Mouse (Mus musculus): ENCODE measurements at regions not wholly inside any gene's neighbourhood (a gene's known extent, or its start where the extent isn't known, plus 50 kb on each side); places are given as distances from the start of the nearest gene placed in this dataset.

DNA sequence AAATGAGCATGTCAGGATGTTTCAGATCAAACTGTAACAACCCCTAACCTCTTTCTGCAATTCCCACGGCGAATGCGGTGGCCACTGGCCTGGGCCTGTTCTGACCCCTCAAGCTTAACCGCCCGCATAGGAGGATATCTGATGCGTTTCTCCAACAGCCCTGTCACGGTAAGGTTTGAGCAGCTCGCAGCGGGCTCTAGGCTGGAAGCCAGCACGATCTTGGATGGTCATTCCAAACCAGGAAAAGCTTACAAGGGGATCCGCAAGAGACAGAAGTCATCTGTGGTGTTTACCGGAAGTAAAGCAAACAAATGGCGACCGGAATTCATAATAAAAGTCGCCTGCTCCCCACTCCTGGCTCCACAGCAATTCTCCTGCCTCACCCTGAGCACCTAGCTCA, 281.7 kb downstream of the Pdcd6ip start:
- ATAC-seq (ENCODE audit: poor library complexity, severe bottlenecking), result no peak

DNA sequence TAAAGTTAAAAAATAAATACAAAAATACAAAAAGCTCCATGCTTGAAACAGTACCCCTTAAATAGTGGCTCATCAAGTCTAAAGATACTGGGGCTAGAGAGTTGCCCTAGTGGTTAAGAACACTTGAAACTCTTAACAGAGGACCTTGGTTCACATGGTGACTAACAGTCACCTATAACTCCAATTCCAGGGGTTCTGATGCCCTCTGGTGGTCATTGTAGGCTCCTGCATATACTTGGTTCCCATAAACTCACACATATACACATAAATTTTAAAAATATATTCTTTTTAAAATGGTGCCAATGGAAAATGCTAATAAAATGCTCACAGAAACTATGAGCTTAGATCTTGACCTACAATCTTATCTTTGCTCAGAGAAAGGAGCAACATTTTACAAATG, 286.4 kb downstream of the Pdcd6ip start:
- ATAC-seq (ENCODE audit: poor library complexity, severe bottlenecking), result no peak

DNA sequence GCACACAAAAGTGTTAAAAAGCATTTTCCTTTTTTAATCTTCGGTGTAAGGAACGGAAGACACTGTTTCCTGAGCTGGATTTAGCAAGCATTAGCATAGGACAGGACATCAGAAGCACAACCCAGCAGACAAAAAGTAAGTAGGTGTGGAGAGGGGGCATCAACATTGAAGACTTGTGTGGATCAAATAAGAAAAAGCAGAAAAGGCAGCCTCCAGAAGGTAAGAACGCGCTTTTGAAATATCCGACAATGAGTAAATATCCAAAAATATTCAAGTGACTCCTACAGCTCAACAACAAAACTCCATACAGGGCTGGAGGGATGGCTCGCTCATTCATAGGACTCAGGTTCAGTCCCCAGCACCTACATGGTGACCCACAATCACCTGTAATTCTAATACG, 286.9 kb downstream of the Pdcd6ip start:
- no peak for ATAC-seq (ENCODE audit: poor library complexity, severe bottlenecking)

DNA sequence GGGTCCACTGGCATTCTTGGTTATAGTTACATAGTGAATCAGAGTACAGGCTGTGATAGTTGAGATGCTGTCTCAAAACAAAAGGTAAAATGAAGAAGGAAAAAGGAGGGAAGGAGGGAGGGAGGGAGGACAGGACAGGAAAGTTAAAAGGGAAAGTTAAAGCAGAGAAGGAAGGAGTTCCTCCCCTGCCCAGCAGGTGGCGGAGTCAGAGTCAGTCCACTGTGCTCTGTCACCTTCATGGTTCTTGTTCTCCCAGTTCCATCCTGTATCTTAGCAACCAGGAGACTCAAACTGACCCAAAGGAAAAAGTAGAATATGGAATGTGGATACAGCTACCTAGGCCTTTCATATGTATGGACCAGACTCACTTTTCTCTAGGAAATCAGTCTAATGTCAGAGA, 288.3 kb downstream of the Pdcd6ip start:
- ATAC-seq (ENCODE audit: poor library complexity, severe bottlenecking), result no peak

DNA sequence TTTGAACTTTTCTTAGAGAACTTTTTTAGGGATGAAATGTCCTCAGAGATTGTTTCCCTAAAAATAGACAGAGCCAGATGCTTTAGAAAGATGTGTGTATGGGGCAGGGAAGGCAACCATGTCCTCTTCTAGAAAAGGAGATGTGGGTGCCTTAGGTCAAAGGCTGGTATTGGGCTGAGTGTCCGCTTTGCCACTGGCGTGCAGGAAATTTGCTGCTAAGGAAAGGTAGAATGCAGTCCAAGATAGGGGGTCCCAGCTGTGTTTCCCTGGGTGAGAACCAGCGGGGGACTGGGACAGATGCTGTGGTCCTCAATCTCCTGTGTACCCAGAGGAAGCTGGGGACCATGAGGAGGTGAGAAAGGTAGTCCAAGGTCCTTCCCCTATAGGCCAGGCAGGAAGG, 291.0 kb downstream of the Pdcd6ip start:
- no peak for ATAC-seq (ENCODE audit: poor library complexity, severe bottlenecking)

DNA sequence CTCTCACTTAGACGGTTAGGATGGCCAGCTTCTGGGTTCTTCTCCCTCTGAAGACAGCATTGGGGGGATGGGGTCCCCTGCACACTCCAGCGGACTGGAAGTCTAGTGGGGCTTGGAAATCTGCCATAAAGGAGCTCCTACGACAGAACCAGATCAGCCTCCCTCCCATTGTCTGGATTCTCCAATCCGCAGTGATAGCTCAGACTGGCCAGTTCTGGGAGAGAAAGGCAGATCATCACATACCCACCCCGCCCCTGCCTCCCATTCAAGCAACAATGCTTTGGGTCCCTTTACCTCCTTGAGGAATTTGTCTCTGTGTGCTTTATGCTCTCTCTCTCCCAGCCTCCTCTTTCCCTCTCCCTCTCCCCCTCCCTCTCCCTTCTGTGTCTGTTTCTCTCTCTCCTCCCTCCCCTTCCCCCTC, 292.5 kb downstream of the Pdcd6ip start:
- ATAC-seq (ENCODE audit: poor library complexity, severe bottlenecking), result no peak

DNA sequence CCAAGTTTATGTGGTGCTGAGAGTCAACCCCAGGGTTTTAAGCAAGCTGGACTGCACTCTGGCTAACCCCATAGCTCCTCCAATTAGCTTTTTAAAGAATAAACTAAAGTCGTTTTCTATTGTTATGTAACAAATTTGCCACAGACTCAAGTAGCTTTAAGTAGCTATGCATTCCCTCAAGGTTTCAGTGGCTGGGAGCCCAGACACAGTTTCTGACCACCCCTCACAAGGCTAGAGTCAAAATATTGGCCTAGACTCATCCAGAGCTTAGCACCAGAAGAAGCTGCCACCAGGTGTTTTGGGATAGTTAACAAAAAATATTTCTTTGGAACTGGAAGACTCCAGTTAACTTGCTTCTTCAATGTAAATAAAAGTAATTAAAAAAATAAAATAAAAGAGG, 293.4 kb downstream of the Pdcd6ip start:
- ATAC-seq (ENCODE audit: poor library complexity, severe bottlenecking), result no peak

DNA sequence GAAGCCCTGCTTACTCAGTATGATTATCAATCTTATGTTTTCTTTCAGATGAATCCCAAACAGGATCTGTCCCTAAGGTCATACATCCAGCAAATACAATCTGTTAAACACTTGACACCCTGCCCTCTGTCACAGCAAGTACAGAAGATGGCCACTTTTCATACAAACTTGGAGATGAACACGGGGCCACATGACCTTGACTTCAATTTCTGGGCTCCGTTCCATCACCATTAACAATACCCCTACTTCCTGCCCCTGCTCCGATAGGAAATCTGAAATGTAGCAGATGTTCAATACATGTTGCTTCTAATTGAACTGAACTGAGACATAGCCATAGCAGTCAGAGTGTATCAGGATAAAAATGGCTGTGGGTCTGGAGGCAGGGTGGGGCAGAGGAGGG, 294.2 kb downstream of the Pdcd6ip start:
- no peak for ATAC-seq (ENCODE audit: poor library complexity, severe bottlenecking)

DNA sequence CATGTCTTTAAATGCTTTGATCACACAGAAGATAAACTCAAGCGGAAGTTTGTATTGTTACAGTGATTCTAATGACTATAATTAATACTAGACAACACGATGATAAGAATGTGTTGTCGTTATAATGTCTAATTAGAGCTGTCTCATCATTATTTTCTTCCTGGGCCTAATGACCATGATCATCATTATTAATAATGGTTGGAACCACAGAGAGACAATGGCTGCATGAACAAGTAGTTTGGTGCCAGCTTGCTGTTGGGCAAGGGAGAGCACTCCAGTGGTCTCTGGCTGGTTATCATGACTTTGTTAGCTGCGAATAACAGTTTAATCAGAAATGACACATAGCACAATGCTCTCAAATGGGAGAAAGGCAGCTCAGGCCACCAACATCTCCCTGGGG, 296.4 kb downstream of the Pdcd6ip start:
- no peak for ATAC-seq (ENCODE audit: poor library complexity, severe bottlenecking)

DNA sequence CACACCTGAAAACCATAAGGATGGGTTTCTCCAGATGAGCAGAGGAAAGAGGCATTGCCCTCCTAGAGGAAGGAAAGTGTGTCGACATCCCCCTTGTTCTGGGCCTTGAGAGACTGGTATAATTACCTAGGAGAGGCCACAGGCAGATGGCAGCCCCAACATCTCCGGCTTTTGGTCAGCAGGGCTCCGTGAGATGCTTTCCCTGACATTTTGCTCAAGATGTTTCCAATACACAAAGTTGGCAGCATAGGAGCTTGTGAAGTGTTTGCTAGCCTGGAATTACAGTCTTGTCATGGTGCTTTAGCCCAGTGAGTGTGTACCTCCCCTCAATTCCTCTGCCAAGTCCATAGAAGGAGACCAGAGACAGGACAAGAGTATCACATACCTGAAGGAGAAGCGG, 299.5 kb downstream of the Pdcd6ip start:
- ATAC-seq (ENCODE audit: poor library complexity, severe bottlenecking), result no peak

DNA sequence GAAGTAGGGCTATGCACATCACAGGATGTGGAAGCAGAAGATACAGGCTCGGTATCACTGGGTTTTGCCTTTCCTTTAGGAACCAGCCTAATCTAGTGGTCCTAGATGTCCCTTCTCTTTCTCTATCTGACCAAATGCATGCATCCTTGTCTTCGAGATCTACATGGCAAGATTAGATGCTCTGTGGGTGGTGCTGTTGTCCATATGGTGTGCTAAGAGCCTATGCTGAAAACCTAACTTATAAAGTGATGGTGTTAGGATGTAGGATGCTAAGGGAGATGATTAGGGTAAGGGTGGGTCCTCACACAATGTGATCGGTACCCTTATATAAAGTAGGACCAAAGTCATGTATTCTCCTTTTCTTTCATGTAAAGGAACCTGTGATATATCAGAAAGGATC, 313.7 kb downstream of the Pdcd6ip start:
- no peak for ATAC-seq (ENCODE audit: poor library complexity, severe bottlenecking)

DNA sequence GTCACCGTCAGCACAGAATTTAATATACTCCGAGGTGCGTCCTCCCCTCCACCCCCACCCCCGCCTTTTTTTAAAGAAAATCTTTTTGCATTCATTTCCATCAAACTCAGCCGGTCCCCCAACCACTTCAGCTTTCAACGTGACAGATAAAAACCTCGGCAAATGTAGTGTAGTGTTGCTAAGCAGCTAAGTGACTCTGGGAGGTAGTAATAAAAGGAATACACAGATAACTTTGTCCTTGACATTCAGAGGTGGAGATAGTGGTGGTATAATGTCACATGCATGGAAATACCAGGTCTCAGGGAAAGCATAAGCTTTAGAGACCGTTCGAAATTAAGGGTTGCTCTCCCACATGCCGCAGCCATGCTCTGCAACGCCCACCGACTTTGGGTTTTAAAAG, 320.7 kb downstream of the Pdcd6ip start:
- no peak for ATAC-seq (ENCODE audit: poor library complexity, severe bottlenecking)

DNA sequence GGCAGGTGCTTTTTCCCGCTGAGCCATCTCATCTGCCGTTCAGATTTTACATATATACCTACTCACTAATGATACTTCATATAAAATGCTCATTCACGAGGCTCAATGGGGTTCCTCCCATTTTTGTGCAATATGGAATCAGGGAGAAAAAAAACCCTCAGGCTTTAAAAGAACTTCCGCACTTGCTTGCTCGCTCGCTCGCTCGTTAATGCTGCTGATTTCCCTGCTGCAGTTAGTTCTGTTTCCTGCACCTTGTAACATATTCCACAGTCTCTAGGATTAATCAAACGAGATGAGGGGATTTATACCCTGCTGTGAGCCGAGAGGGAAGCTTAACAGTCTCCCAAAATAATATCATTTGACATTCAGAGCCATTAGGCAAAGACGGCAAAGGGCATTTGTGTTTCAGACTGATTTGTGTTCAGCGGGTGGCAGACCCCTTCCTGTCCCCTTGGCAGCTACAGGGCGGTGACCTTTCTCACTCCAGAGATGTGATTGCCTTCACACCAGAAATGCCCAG, 326.4 kb downstream of the Pdcd6ip start:
- no peak for ATAC-seq (ENCODE audit: poor library complexity, severe bottlenecking)

DNA sequence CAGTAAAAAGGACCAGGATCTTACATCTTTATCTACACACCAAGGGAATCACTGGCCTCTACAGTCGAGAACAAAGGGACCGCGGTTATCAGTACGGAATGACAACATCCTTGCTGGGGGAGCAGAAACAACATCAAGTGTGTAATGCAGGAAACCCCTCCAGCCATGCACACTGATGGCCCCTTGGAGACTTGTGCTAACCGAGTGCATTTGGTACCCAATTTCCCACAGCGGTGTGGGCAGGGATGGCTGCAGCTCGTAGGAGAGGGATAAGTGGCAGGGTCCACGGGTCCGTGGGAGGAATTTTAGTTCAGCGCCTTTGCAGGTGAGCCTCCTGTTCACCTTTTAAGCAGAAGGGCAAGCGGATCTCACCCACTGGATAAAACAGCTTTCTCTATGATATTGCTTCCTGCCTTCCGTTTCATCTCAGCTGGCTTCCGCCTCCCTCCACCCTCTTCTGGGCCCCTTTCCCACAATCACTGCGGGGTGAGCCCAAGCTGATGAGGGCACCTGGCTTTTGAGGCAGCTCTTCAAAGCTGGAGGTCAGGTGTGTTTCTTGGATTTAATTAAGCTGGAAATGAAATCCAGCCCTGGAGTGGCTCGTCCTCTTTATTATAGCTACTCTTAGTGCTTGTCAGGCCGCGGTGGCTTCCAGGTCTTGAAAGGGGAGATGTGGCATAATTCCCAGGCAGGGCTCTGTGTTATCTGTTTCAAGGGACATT, 327.5 kb downstream of the Pdcd6ip start:
- ATAC-seq (ENCODE audit: poor library complexity, severe bottlenecking), result no peak

DNA sequence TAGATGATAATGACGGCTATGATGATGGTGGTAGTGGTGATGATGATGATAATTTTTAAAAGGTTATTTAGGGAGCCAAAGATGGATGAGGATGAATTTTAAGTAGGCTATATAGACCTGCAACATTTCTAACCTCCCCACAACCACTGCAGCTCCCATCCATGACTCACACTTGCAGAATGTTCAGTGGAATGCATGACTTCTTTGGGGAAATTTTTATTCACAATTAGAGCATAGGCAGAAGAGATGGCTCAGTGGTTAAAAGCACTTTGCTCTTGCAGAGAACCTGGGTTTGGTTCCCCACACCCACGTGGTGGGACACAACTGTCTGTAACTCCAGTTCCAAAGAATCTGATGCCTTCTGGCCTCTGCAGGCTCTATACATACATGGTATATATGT, 329.5 kb downstream of the Pdcd6ip start:
- no peak for ATAC-seq (ENCODE audit: poor library complexity, severe bottlenecking)

DNA sequence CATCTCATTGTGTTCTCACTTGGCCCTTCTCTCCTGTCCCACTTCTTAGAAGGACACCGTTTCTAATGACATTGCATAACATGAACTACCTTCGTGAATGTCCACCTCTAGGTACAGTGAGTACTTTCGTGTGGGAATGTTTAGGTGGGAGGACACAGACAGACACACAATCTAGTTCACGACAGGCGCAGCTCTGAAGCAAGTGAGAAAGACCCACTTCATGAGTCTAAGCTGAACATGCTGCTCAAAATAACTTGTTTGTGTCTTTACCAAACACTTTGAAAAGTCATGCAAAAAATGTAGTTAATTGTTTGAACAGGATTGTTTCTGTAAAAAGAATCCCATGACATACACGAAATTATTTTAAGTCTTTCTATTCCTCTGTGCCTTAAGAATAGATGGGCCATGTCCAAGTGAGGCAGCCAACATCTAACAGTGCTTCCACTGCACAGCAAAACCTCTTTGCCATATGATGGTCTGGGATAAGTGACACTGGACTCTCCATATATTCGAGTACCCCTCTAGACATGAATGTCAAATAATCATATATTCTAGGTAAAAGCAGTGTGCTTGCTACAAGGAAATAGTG, 336.2 kb downstream of the Pdcd6ip start:
- ATAC-seq (ENCODE audit: poor library complexity, severe bottlenecking), result no peak

DNA sequence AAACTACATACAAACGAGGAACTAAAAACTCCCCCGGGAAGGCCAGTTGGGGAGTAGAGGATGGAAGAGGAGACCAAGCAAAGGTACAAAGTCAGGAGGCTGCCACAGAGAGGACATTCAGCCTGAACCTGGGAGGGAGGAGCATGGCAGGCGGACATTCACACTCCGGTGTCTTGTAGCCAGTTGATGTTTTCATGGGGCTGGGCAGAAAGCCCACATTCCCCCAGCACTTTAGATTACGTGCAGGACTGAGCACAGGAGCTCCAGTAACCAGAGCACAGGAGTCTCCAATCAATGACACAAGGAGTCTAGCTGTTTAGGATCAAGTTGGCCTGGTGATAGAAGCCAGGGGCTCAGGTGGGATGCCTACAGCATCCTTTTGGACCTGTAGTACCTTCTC, 360.1 kb downstream of the Pdcd6ip start:
- no peak for ATAC-seq (ENCODE audit: poor library complexity, severe bottlenecking)

DNA sequence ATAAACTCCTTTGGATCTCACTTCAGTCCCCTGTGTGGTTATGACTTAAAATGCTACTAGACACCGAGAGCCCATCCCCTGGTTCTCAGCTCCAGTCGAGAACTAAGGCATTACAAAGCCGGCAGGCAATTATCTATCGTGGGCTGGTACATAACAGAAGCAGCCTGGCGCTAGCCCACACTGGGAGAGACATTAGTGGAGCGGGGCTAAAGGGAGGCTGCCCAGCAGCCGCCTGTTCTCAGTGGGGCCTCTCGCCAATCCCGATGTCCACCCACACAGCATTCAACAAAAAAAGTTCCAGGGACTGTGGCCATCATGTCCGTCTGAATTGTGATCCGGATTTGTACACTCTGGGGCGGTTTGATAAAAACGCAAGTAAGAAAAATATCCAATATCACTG, 361.5 kb downstream of the Pdcd6ip start:
- no peak for ATAC-seq (ENCODE audit: poor library complexity, severe bottlenecking)

DNA sequence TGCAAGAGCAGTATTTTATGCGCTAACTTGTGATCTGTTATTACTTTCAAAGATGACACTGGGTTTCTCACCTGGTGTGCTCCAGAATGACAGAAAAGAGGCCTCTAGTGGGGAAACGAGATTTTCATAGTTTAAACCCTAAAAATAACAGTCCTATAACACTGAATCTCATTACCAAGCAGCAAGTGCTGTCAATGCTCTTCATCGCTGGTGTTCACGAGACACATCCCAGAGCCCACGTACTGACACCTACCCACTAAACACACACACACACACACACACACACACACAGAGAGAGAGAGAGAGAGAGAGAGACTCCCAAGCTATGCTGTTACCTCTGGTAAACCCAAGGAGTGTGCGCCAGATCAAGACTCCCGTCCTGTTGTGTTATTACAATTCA, 365.9 kb downstream of the Pdcd6ip start:
- ATAC-seq (ENCODE audit: poor library complexity, severe bottlenecking), result no peak

DNA sequence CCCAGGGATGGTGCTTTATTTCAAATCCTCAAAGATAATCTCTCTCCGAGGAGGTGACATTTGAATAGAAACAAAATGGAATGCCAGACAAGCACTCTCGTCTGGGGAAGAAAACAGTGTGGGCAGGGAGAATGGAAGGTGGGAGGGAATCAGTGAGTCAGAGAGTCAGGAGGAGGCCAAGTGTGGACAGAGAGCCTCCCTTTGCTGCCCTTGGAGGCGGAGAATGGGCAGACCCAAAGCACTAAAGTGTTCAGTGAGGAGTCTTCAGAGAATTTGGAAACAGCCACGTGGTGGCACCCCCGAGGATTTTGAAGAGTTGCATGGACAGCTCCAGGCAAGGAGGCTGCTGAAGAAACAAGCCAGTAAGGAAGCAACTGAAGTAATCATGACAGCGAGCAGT, 367.2 kb downstream of the Pdcd6ip start:
- ATAC-seq (ENCODE audit: poor library complexity, severe bottlenecking), result no peak

DNA sequence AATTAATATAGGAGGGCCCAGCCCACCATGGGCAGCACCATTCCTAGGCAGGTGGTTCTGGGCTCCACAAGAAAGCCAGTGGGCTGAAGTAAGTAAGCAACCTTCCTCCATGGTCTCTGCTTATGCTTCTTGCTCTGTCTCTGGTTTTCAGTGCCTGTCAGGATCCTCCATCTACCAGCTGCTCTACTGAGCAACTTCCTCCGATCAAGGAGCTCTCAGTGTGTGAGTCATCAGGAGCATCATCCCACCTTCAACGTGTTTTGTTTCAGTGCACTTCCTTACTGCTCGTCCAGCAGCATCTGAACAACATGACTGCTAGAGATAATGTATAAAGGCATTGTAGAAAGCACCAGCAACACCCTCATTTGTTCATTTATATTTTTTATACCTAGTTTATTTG, 368.0 kb downstream of the Pdcd6ip start:
- ATAC-seq (ENCODE audit: poor library complexity, severe bottlenecking), result no peak

DNA sequence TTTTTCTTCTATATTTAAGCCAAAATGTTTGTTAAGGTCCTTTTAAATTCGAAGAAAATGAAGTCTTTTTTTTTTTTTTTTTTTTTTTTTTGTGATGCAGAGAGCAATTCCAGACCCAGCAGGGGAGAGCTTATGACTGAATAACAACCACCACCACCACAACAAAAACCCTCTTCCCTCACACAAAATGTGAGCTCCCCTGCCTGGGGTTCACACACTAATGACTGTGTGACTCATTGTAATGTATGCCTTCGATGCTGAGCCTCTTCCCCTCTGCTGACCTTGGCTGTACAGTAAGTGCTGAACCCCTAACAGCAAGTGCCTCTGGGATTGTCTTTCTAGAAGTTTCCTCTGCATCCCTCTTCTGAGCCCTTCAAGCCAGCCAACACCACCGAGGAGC, 383.6 kb downstream of the Pdcd6ip start:
- ATAC-seq (ENCODE audit: poor library complexity, severe bottlenecking), result no peak
